Mouse (Mus musculus): ENCODE measurements around the gene Ldlrap1. TPM values are rescaled to one million over a fixed set of nuclear protein-coding genes. Genes with fewer than 3 reads are reported as not detected.

Gene Ldlrap1
- polyA plus RNA-seq, 1 experiment from 2014 or later, result 14.5 TPM

GRCm38 (mm10) chr4:134759564-134759963, 8.3 kb downstream of the Ldlrap1 start:
- H3K4me1 ChIP-seq (ENCODE audit: control insufficient read depth, insufficient read depth, low read length), result no peaks in the 10 kb centered on the region; the same call in 1 of the 2 replicates
- H3K36me3 ChIP-seq (ENCODE audit: control insufficient read depth, insufficient read depth, low read length), result no peaks in the 10 kb centered on the region; the same call in 1 of the 2 replicates
- no peak for ATAC-seq (ENCODE audit: insufficient number of reproducible peaks, low FRiP score, low TSS enrichment, low read depth)
- H3K27me3 ChIP-seq (ENCODE audit: control insufficient read depth, insufficient read depth, low read length), result no peaks in the 10 kb centered on the region
- no peaks in the 10 kb centered on the region for H3K9me3 ChIP-seq (ENCODE audit: control insufficient read depth, low read length)
- H3K4me3 ChIP-seq (ENCODE audit: low read depth, low read length), result no peak overlapping the region
- H3K27ac ChIP-seq (replicated peaks; ENCODE audit: low read depth, low read length), result no peak overlapping the region
- no peak for DNase-seq (ENCODE audit: low spot score)
- WGBS, result 93% methylated on average over 7 of the region's 7 CpGs
- no peak overlapping the region for H3K9ac ChIP-seq (ENCODE audit: low read length)
- H3K4me2 ChIP-seq (ENCODE audit: low read depth, severe bottlenecking), result no peak overlapping the region

- WGBS, result 90% methylated on average over 14 of the region's 14 CpGs
- H3K4me3 ChIP-seq (ENCODE audit: low read depth, low read length), result no peak overlapping the region
- no peaks in the 10 kb centered on the region for H3K9me3 ChIP-seq (ENCODE audit: control insufficient read depth, low read length)
- DNase-seq (ENCODE audit: low spot score) (no peak), ATAC-seq (ENCODE audit: insufficient number of reproducible peaks, low FRiP score, low TSS enrichment, low read depth) (no peak)
- no peaks in the 10 kb centered on the region for H3K27me3 ChIP-seq (ENCODE audit: control insufficient read depth, insufficient read depth, low read length)
- no peak overlapping the region for H3K9ac ChIP-seq (ENCODE audit: low read length)
- no peak overlapping the region for H3K27ac ChIP-seq (replicated peaks; ENCODE audit: low read depth, low read length)
- H3K36me3 ChIP-seq (ENCODE audit: control insufficient read depth, insufficient read depth, low read length), result no peaks in the 10 kb centered on the region; the same call in 1 of the 2 replicates
- no peak overlapping the region for H3K4me2 ChIP-seq (ENCODE audit: low read depth, severe bottlenecking)
- peaks cover 2% of the 10 kb centered on the region for H3K4me1 ChIP-seq (ENCODE audit: control insufficient read depth, insufficient read depth, low read length)
These were observed 8.9 kb downstream of the Ldlrap1 start for GRCm38 (mm10) chr4:134758922-134759321.

GRCm38 (mm10) chr4:134758367-134758766, 9.5 kb downstream of the Ldlrap1 start:
- Histone ChIP-seq H3K27ac (replicated peaks; ENCODE audit: low read depth, low read length) (no peak overlapping the region), H3K4me1 (ENCODE audit: control insufficient read depth, insufficient read depth, low read length) (peaks cover 7% of the 10 kb centered on the region), H3K4me3 (ENCODE audit: low read depth, low read length) (no peak overlapping the region), H3K9me3 (ENCODE audit: control insufficient read depth, low read length) (no peaks in the 10 kb centered on the region), H3K27me3 (ENCODE audit: control insufficient read depth, insufficient read depth, low read length) (no peaks in the 10 kb centered on the region), H3K4me2 (ENCODE audit: low read depth, severe bottlenecking) (no peak overlapping the region), H3K9ac (ENCODE audit: low read length) (no peak overlapping the region), H3K36me3 (ENCODE audit: control insufficient read depth, insufficient read depth, low read length) (no peaks in the 10 kb centered on the region; the same call in 1 of the 2 replicates)
- 91% methylated on average over 4 of the region's 4 CpGs for WGBS
- ATAC-seq (ENCODE audit: insufficient number of reproducible peaks, low FRiP score, low TSS enrichment, low read depth), result no peak
- DNase-seq (ENCODE audit: low spot score), result no peak

- Histone ChIP-seq H3K4me1 (ENCODE audit: control insufficient read depth, insufficient read depth, low read length) (peaks cover 16% of the 10 kb centered on the region), H3K36me3 (ENCODE audit: control insufficient read depth, insufficient read depth, low read length) (no peaks in the 10 kb centered on the region; the same call in 1 of the 2 replicates), H3K27ac (replicated peaks; ENCODE audit: low read depth, low read length) (no peak overlapping the region), H3K4me3 (ENCODE audit: low read depth, low read length) (no peak overlapping the region), H3K9ac (ENCODE audit: low read length) (no peak overlapping the region), H3K9me3 (ENCODE audit: control insufficient read depth, low read length) (no peaks in the 10 kb centered on the region), H3K4me2 (ENCODE audit: low read depth, severe bottlenecking) (no peak overlapping the region), H3K27me3 (ENCODE audit: control insufficient read depth, insufficient read depth, low read length) (no peaks in the 10 kb centered on the region)
- DNase-seq (ENCODE audit: low spot score) (no peak), ATAC-seq (ENCODE audit: insufficient number of reproducible peaks, low FRiP score, low TSS enrichment, low read depth) (no peak)
- WGBS, result 77% methylated on average over 7 of the region's 7 CpGs
These were observed 10.9 kb downstream of the Ldlrap1 start for GRCm38 (mm10) chr4:134756953-134757352.

GRCm38 (mm10) chr4:134754941-134755340, 12.9 kb downstream of the Ldlrap1 start:
- Histone ChIP-seq H3K27me3 (ENCODE audit: control insufficient read depth, insufficient read depth, low read length) (no peaks in the 10 kb centered on the region), H3K36me3 (ENCODE audit: control insufficient read depth, insufficient read depth, low read length) (no peaks in the 10 kb centered on the region; the same call in 1 of the 2 replicates), H3K4me1 (ENCODE audit: control insufficient read depth, insufficient read depth, low read length) (peaks cover 29% of the 10 kb centered on the region), H3K4me2 (ENCODE audit: low read depth, severe bottlenecking) (no peak overlapping the region), H3K27ac (replicated peaks; ENCODE audit: low read depth, low read length) (no peak overlapping the region), H3K4me3 (ENCODE audit: low read depth, low read length) (no peak overlapping the region), H3K9me3 (ENCODE audit: control insufficient read depth, low read length) (no peaks in the 10 kb centered on the region), H3K9ac (ENCODE audit: low read length) (no peak overlapping the region)
- ATAC-seq (ENCODE audit: insufficient number of reproducible peaks, low FRiP score, low TSS enrichment, low read depth), result no peak
- DNase-seq (ENCODE audit: low spot score), result no peak
- WGBS, result 74% methylated on average over 13 of the region's 13 CpGs

GRCm38 (mm10) chr4:134754371-134754770, 13.5 kb downstream of the Ldlrap1 start:
- Histone ChIP-seq H3K36me3 (ENCODE audit: control insufficient read depth, insufficient read depth, low read length) (no peaks in the 10 kb centered on the region; the same call in 1 of the 2 replicates), H3K4me3 (ENCODE audit: low read depth, low read length) (no peak overlapping the region), H3K9me3 (ENCODE audit: control insufficient read depth, low read length) (no peaks in the 10 kb centered on the region), H3K4me2 (ENCODE audit: low read depth, severe bottlenecking) (no peak overlapping the region), H3K9ac (ENCODE audit: low read length) (no peak overlapping the region), H3K27me3 (ENCODE audit: control insufficient read depth, insufficient read depth, low read length) (no peaks in the 10 kb centered on the region), H3K4me1 (ENCODE audit: control insufficient read depth, insufficient read depth, low read length) (peaks cover 29% of the 10 kb centered on the region), H3K27ac (replicated peaks; ENCODE audit: low read depth, low read length) (no peak overlapping the region)
- DNase-seq (ENCODE audit: low spot score) (no peak), ATAC-seq (ENCODE audit: insufficient number of reproducible peaks, low FRiP score, low TSS enrichment, low read depth) (no peak)
- 43% methylated on average over 10 of the region's 10 CpGs for WGBS

GRCm38 (mm10) chr4:134753516-134754261, 14.1 kb downstream of the Ldlrap1 start:
- Histone ChIP-seq H3K36me3 (ENCODE audit: control insufficient read depth, insufficient read depth, low read length) (peaks cover 3% of the 10 kb centered on the region; the same call in 1 of the 2 replicates), H3K4me2 (ENCODE audit: low read depth, severe bottlenecking) (no peak overlapping the region), H3K4me3 (ENCODE audit: low read depth, low read length) (no peak overlapping the region), H3K27me3 (ENCODE audit: control insufficient read depth, insufficient read depth, low read length) (no peaks in the 10 kb centered on the region), H3K9me3 (ENCODE audit: control insufficient read depth, low read length) (no peaks in the 10 kb centered on the region), H3K27ac (replicated peaks; ENCODE audit: low read depth, low read length) (no peak overlapping the region), H3K4me1 (ENCODE audit: control insufficient read depth, insufficient read depth, low read length) (peaks cover 29% of the 10 kb centered on the region), H3K9ac (ENCODE audit: low read length) (no peak overlapping the region)
- ATAC-seq (ENCODE audit: insufficient number of reproducible peaks, low FRiP score, low TSS enrichment, low read depth) (no peak), DNase-seq (ENCODE audit: low spot score) (no peak)
- WGBS, result 55% methylated on average over 17 of the region's 17 CpGs

- Histone ChIP-seq H3K27ac (replicated peaks; ENCODE audit: low read depth, low read length) (no peak overlapping the region), H3K9ac (ENCODE audit: low read length) (no peak overlapping the region), H3K4me1 (ENCODE audit: control insufficient read depth, insufficient read depth, low read length) (peaks cover 29% of the 10 kb centered on the region), H3K4me2 (ENCODE audit: low read depth, severe bottlenecking) (no peak overlapping the region), H3K36me3 (ENCODE audit: control insufficient read depth, insufficient read depth, low read length) (peaks cover 6% of the 10 kb centered on the region; the same call in 1 of the 2 replicates), H3K4me3 (ENCODE audit: low read depth, low read length) (no peak overlapping the region), H3K27me3 (ENCODE audit: control insufficient read depth, insufficient read depth, low read length) (no peaks in the 10 kb centered on the region), H3K9me3 (ENCODE audit: control insufficient read depth, low read length) (no peaks in the 10 kb centered on the region)
- WGBS, result 49% methylated on average over 11 of the region's 11 CpGs
- no peak for ATAC-seq (ENCODE audit: insufficient number of reproducible peaks, low FRiP score, low TSS enrichment, low read depth)
- peak; percentile 55 for DNase-seq (ENCODE audit: low spot score)
These were observed 14.9 kb downstream of the Ldlrap1 start for GRCm38 (mm10) chr4:134752911-134753426.

Data from limb, embryonic 11.5 days (tissue).